Mouse (Mus musculus): ENCODE data around the gene Rfx1. TPM values are rescaled to one million over a fixed set of nuclear protein-coding genes. Genes with fewer than 3 reads are reported as not detected.

Gene Rfx1
- total RNA-seq, 2 experiments from 2014 or later = 2.5 to 9.5 TPM

- peak; percentile 49; the same call in 1 of the 2 replicates for ATAC-seq (replicated peaks; ENCODE audit: poor library complexity)
These were observed 7.4 kb upstream of the Rfx1 start for GRCm38 (mm10) chr8:84059226-84059625.

- ATAC-seq (replicated peaks; ENCODE audit: poor library complexity) = peak; percentile 83
These were observed 6.4 kb upstream of the Rfx1 start for GRCm38 (mm10) chr8:84060245-84060644.

- ATAC-seq (replicated peaks; ENCODE audit: poor library complexity) = no peak
These were observed 2.6 kb upstream of the Rfx1 start for GRCm38 (mm10) chr8:84063861-84064610.

GRCm38 (mm10) chr8:84065037-84065436 lies 1.6 kb upstream of the Rfx1 start, which contains the start of gene Gm10643:
Gm10643 (minus strand) TSS chr8:84065137.
- ATAC-seq (replicated peaks; ENCODE audit: poor library complexity) = no peak

- no peak for ATAC-seq (replicated peaks; ENCODE audit: poor library complexity)
These were observed 1.1 kb upstream of the Rfx1 start for GRCm38 (mm10) chr8:84065457-84066072.

GRCm38 (mm10) chr8:84067047-84067573 lies 476 bp downstream of the Rfx1 start:
- peak; percentile 59 for ATAC-seq (replicated peaks; ENCODE audit: poor library complexity)

- no peak for ATAC-seq (replicated peaks; ENCODE audit: poor library complexity)
These were observed 1.3 kb downstream of the Rfx1 start for GRCm38 (mm10) chr8:84067911-84068310.

GRCm38 (mm10) chr8:84068316-84069035 lies 1.8 kb downstream of the Rfx1 start:
- ATAC-seq (replicated peaks; ENCODE audit: poor library complexity) = no peak

- no peak for ATAC-seq (replicated peaks; ENCODE audit: poor library complexity)
These were observed 2.5 kb downstream of the Rfx1 start for GRCm38 (mm10) chr8:84069169-84069568.

- no peak for ATAC-seq (replicated peaks; ENCODE audit: poor library complexity)
These were observed 3.1 kb downstream of the Rfx1 start for GRCm38 (mm10) chr8:84069750-84070149.

- no peak for ATAC-seq (replicated peaks; ENCODE audit: poor library complexity)
These were observed 3.6 kb downstream of the Rfx1 start for GRCm38 (mm10) chr8:84070241-84070640.

GRCm38 (mm10) chr8:84070667-84071066 lies 4.0 kb downstream of the Rfx1 start:
- ATAC-seq (replicated peaks; ENCODE audit: poor library complexity) = no peak

GRCm38 (mm10) chr8:84071921-84072320 lies 5.3 kb downstream of the Rfx1 start:
- ATAC-seq (replicated peaks; ENCODE audit: poor library complexity) = no peak

- ATAC-seq (replicated peaks; ENCODE audit: poor library complexity) = no peak
These were observed 5.7 kb downstream of the Rfx1 start for GRCm38 (mm10) chr8:84072321-84072720.

- no peak for ATAC-seq (replicated peaks; ENCODE audit: poor library complexity)
These were observed 6.8 kb downstream of the Rfx1 start for GRCm38 (mm10) chr8:84073230-84073976.

GRCm38 (mm10) chr8:84076412-84076811 lies 9.8 kb downstream of the Rfx1 start:
- ATAC-seq (replicated peaks; ENCODE audit: poor library complexity) = peak; percentile 32; the same call in 1 of the 2 replicates

GRCm38 (mm10) chr8:84076849-84077248 lies 10.2 kb downstream of the Rfx1 start:
- no peak for ATAC-seq (replicated peaks; ENCODE audit: poor library complexity)

- ATAC-seq (replicated peaks; ENCODE audit: poor library complexity) = no peak
These were observed 12.6 kb downstream of the Rfx1 start for GRCm38 (mm10) chr8:84079206-84079605.

- no peak for ATAC-seq (replicated peaks; ENCODE audit: poor library complexity)
These were observed 17.2 kb downstream of the Rfx1 start for GRCm38 (mm10) chr8:84083829-84084241.

- ATAC-seq (replicated peaks; ENCODE audit: poor library complexity) = no peak
These were observed 17.9 kb downstream of the Rfx1 start for GRCm38 (mm10) chr8:84084341-84085115.

Data from megakaryocyte progenitor cell, adult 5-6 weeks (primary cell).